Mouse (Mus musculus) heart, postnatal 0 days (tissue): ENCODE data around the gene Jak2.

Experiments used
- CTCF ChIP-seq: IDR thresholded peaks from 2 replicates; pipeline ENCODE4 v1.5.1; 2016; ENCODE audit warnings: antibody characterized with exemption, control low read depth, low read depth
- EP300 ChIP-seq: IDR thresholded peaks from 2 replicates; pipeline ENCODE4 v1.6.1; 2016; ENCODE audit warnings: antibody characterized with exemption, low read depth

GRCm38 (mm10) chr19:29326822-29327552, 75.4 kb downstream of the Jak2 start:
- TF ChIP-seq CTCF, result no peak
- TF ChIP-seq EP300, result no peak
